Mouse (Mus musculus) hematopoietic stem cell, adult 5-6 weeks (primary cell): ENCODE data around the gene Lbh. TPM values are rescaled to one million over a fixed set of nuclear protein-coding genes. Genes with fewer than 3 reads are reported as not detected.

Experiments
- total RNA-seq: library from RNA; stranded (forward); fragments of 172-1452, 232-1000 nt; gene quantifications from 2 replicates; pipeline ENCODE4 v1.2.3, GENCODE M21; 2017

The Lbh gene
- total RNA-seq, 1 experiment from 2014 or later = 24.5 TPM

Other genes starting within 250 kb of the Lbh start
- gene Ypel5, start 81.9 kb upstream of the Lbh start, total RNA-seq = 42.8 and 55.5 TPM in 2 replicates
- 7.1 and 9.8 TPM in 2 replicates for gene Lclat1, start 189.7 kb downstream of the Lbh start, total RNA-seq